Mouse (Mus musculus) ES-Bruce4 (cell line): ENCODE measurements at regions not wholly inside any gene's neighbourhood (a gene's known extent, or its start where the extent isn't known, plus 50 kb on each side); places are given as distances from the start of the nearest gene placed in this dataset.

Experiments
- H3K27ac ChIP-seq: 2 replicates; pipeline ENCODE4 v1.5.1; 2012; ENCODE audit warnings: low read length, inconsistent platforms; ENCODE audit not compliant: insufficient read depth
- H3K27me3 ChIP-seq: 2 replicates; pipeline ENCODE4 v1.6.1; 2012; ENCODE audit warnings: mild to moderate bottlenecking, low read length, inconsistent platforms; ENCODE audit not compliant: control insufficient read depth, poor library complexity, insufficient read depth, severe bottlenecking
- H3K36me3 ChIP-seq: 2 replicates; pipeline ENCODE4 v1.6.1; 2012; ENCODE audit warnings: inconsistent platforms, mild to moderate bottlenecking, low read length, moderate library complexity; ENCODE audit not compliant: control insufficient read depth, poor library complexity, insufficient read depth, severe bottlenecking
- H3K4me1 ChIP-seq: one replicate; pipeline ENCODE4 v1.8.1; 2011; ENCODE audit warnings: low read length; ENCODE audit not compliant: control insufficient read depth, insufficient read depth
- H3K4me3 ChIP-seq: 2 replicates; pipeline ENCODE4 v1.5.1; 2011; ENCODE audit warnings: low read depth, mild to moderate bottlenecking, low read length
- H3K9ac ChIP-seq: 2 replicates; pipeline ENCODE4 v1.6.1; 2012; ENCODE audit warnings: low read depth, mild to moderate bottlenecking, inconsistent platforms; ENCODE audit not compliant: poor library complexity, severe bottlenecking
- H3K9me3 ChIP-seq: replicated peaks from 2 replicates; pipeline ENCODE4 v1.6.1; 2012; ENCODE audit warnings: mild to moderate bottlenecking, low read length, inconsistent platforms; ENCODE audit not compliant: control insufficient read depth, poor library complexity, insufficient read depth, severe bottlenecking
- CTCF ChIP-seq: IDR thresholded peaks from one replicate; pipeline ENCODE4 v1.8.1; 2011; ENCODE audit warnings: low read depth, low read length
- EP300 ChIP-seq: IDR thresholded peaks from 2 replicates; pipeline ENCODE4 v1.6.1; 2011; ENCODE audit warnings: low read depth, low read length; ENCODE audit not compliant: insufficient read depth
- POLR2A ChIP-seq: IDR thresholded peaks from one replicate; pipeline ENCODE4 v1.8.1; 2011; ENCODE audit warnings: low read length; ENCODE audit not compliant: insufficient read depth

GRCm38 (mm10) chr9:14190660-14191059 lies 84.2 kb upstream of the Sesn3 start:
- Histone ChIP-seq H3K4me1 (no peaks in the 10 kb centered on the region), H3K4me3 (no peak overlapping the region), H3K9me3 (no peaks in the 10 kb centered on the region), H3K9ac (no peak overlapping the region), H3K36me3 (no peaks in the 10 kb centered on the region), H3K27me3 (no peaks in the 10 kb centered on the region), H3K27ac (no peak overlapping the region)
- TF ChIP-seq CTCF = no peak
- TF ChIP-seq EP300 = no peak
- TF ChIP-seq POLR2A = no peak

- no peak overlapping the region for H3K27ac ChIP-seq
- H3K9me3 ChIP-seq = no peaks in the 10 kb centered on the region
- no peak overlapping the region for H3K4me3 ChIP-seq
- H3K36me3 ChIP-seq = no peaks in the 10 kb centered on the region
- H3K27me3 ChIP-seq = no peaks in the 10 kb centered on the region
- H3K9ac ChIP-seq = no peak overlapping the region
- TF ChIP-seq POLR2A (no peak), CTCF (no peak), EP300 (no peak)
- no peaks in the 10 kb centered on the region for H3K4me1 ChIP-seq
These were observed 80.1 kb upstream of the Sesn3 start for GRCm38 (mm10) chr9:14194748-14195147.

GRCm38 (mm10) chr9:14199116-14199515 lies 75.8 kb upstream of the Sesn3 start:
- Histone ChIP-seq H3K27me3 (no peaks in the 10 kb centered on the region), H3K4me1 (no peaks in the 10 kb centered on the region), H3K9me3 (no peaks in the 10 kb centered on the region), H3K4me3 (no peak overlapping the region), H3K36me3 (no peaks in the 10 kb centered on the region), H3K9ac (no peak overlapping the region), H3K27ac (no peak overlapping the region)
- TF ChIP-seq POLR2A (no peak), EP300 (no peak), CTCF (no peak)

GRCm38 (mm10) chr9:14199983-14200700 lies 74.7 kb upstream of the Sesn3 start:
- H3K4me3 ChIP-seq = no peak overlapping the region
- no peak overlapping the region for H3K27ac ChIP-seq
- H3K9ac ChIP-seq = no peak overlapping the region
- TF ChIP-seq POLR2A (no peak), CTCF (no peak), EP300 (no peak)
- no peaks in the 10 kb centered on the region for H3K4me1 ChIP-seq
- no peaks in the 10 kb centered on the region for H3K36me3 ChIP-seq
- no peaks in the 10 kb centered on the region for H3K27me3 ChIP-seq
- no peaks in the 10 kb centered on the region for H3K9me3 ChIP-seq

- H3K27me3 ChIP-seq = no peaks in the 10 kb centered on the region
- H3K27ac ChIP-seq = no peak overlapping the region
- TF ChIP-seq EP300 (no peak), POLR2A (no peak), CTCF (no peak)
- no peaks in the 10 kb centered on the region for H3K36me3 ChIP-seq
- no peak overlapping the region for H3K4me3 ChIP-seq
- H3K9ac ChIP-seq = no peak overlapping the region
- no peaks in the 10 kb centered on the region for H3K9me3 ChIP-seq
- no peaks in the 10 kb centered on the region for H3K4me1 ChIP-seq
These were observed 74.0 kb upstream of the Sesn3 start for GRCm38 (mm10) chr9:14200852-14201251.

- H3K27me3 ChIP-seq = no peaks in the 10 kb centered on the region
- H3K36me3 ChIP-seq = no peaks in the 10 kb centered on the region
- no peaks in the 10 kb centered on the region for H3K9me3 ChIP-seq
- no peak overlapping the region for H3K27ac ChIP-seq
- no peak overlapping the region for H3K9ac ChIP-seq
- TF ChIP-seq CTCF = no peak
- H3K4me3 ChIP-seq = no peak overlapping the region
- H3K4me1 ChIP-seq = no peaks in the 10 kb centered on the region
These were observed 72.1 kb upstream of the Sesn3 start for GRCm38 (mm10) chr9:14202551-14203306.
